Mouse (Mus musculus) lung, embryonic 14.5 days (tissue): Measurements from ENCODE around the gene Zdhhc4. TPM values are rescaled to one million over a fixed set of nuclear protein-coding genes. Genes with fewer than 3 reads are reported as not detected.

Source experiments
- ATAC-seq: fragments of 200-750 bp; cut with Nextera tagmentation; 2 replicates; pipeline ENCODE4 v1.8.0; 2017; ENCODE audit warnings: mild to moderate bottlenecking, moderate TSS enrichment, moderate library complexity; ENCODE audit not compliant: insufficient read depth
- DNase-seq: peaks from one replicate; pipeline ENCODE4 v3.0.0-alpha.2; 2015
- H3K27ac ChIP-seq: fragments of 300-500 bp; sonication (generic); 2 replicates; pipeline ENCODE4 v1.5.1; 2014; ENCODE audit warnings: low read depth, mild to moderate bottlenecking, moderate library complexity
- H3K27me3 ChIP-seq: fragments of 300-500 bp; sonication (generic); 2 replicates; pipeline ENCODE4 v1.6.1; 2014; ENCODE audit warnings: low read length, control low read depth; ENCODE audit not compliant: insufficient read depth
- H3K36me3 ChIP-seq: fragments of 300-500 bp; sonication (generic); 2 replicates; pipeline ENCODE4 v1.6.1; 2014; ENCODE audit warnings: control low read depth; ENCODE audit not compliant: insufficient read depth
- H3K4me1 ChIP-seq: fragments of 300-500 bp; sonication (generic); 2 replicates; pipeline ENCODE4 v1.6.1; 2014; ENCODE audit warnings: antibody characterized with exemption, control low read depth; ENCODE audit not compliant: insufficient read depth
- H3K4me2 ChIP-seq: fragments of 300-500 bp; sonication (generic); 2 replicates; pipeline ENCODE4 v1.6.1; 2014; ENCODE audit warnings: mild to moderate bottlenecking
- H3K4me3 ChIP-seq: fragments of 300-500 bp; sonication (generic); 2 replicates; pipeline ENCODE4 v1.5.1; 2014; ENCODE audit warnings: low read depth, low read length
- H3K9ac ChIP-seq: fragments of 300-500 bp; sonication (generic); 2 replicates; pipeline ENCODE4 v1.6.1; 2014
- H3K9me3 ChIP-seq: fragments of 300-500 bp; sonication (generic); 2 replicates; pipeline ENCODE4 v1.6.1; 2016; ENCODE audit warnings: low read depth, low read length, control low read depth
- CTCF ChIP-seq: IDR thresholded peaks from 2 replicates; pipeline ENCODE4 v1.5.1; 2016; ENCODE audit warnings: antibody characterized with exemption, low read depth
- WGBS: fragments of 180-500 bp; shearing (Covaris S2); extraction: QIAGEN DNeasy Blood & Tissue Kit; methylation state at CpG from one replicate; pipeline ENCODE4 v1.1.7; 2014; 5-methylcytosine and 5-hydroxymethylcytosine counted together
- polyA plus RNA-seq: library from polyadenylated mRNA; unstranded; fragments of >200 nt; fragmentation: Nextera tagmentation; extraction: Ambion mirVana; gene quantifications from 2 replicates; pipeline ENCODE4 v1.2.1, GENCODE M21; 2014

Zdhhc4 gene
- polyA plus RNA-seq, 1 experiment from 2014 or later, result 74.6 TPM

GRCm38 (mm10) chr5:143369611-143370255 is 40.7 kb upstream of the Zdhhc4 start:
- no peak for ATAC-seq
- H3K36me3 ChIP-seq, result no peaks in the 10 kb centered on the region
- TF ChIP-seq CTCF, result no peak
- peak overlapping the region; percentile 44 for H3K4me2 ChIP-seq
- WGBS, result under 1% methylated on average over 36 of the region's 36 CpGs
- peaks cover 81% of the 10 kb centered on the region for H3K27me3 ChIP-seq
- no peak overlapping the region for H3K27ac ChIP-seq
- H3K9me3 ChIP-seq, result no peaks in the 10 kb centered on the region
- no peak overlapping the region for H3K9ac ChIP-seq
- H3K4me1 ChIP-seq, result no peaks in the 10 kb centered on the region
- H3K4me3 ChIP-seq, result peak overlapping the region; percentile 20; the same call in 1 of the 2 replicates
- peak; percentile 6 for DNase-seq

GRCm38 (mm10) chr5:143367931-143368330 is 38.9 kb upstream of the Zdhhc4 start:
- ATAC-seq, result no peak
- no peak overlapping the region for H3K9ac ChIP-seq
- H3K27ac ChIP-seq, result no peak overlapping the region
- no peak overlapping the region for H3K4me3 ChIP-seq
- no peak for DNase-seq
- H3K4me1 ChIP-seq, result no peaks in the 10 kb centered on the region
- no peak for TF ChIP-seq CTCF
- H3K27me3 ChIP-seq, result peaks cover 76% of the 10 kb centered on the region
- H3K4me2 ChIP-seq, result no peak overlapping the region
- no peaks in the 10 kb centered on the region for H3K9me3 ChIP-seq
- no peaks in the 10 kb centered on the region for H3K36me3 ChIP-seq
- 68% methylated on average over 3 of the region's 3 CpGs for WGBS

- Histone ChIP-seq H3K4me2 (peak overlapping the region; percentile 95), H3K4me1 (no peaks in the 10 kb centered on the region), H3K4me3 (peak overlapping the region; percentile 46), H3K36me3 (no peaks in the 10 kb centered on the region), H3K27me3 (peaks cover 38% of the 10 kb centered on the region), H3K9me3 (no peaks in the 10 kb centered on the region), H3K9ac (peak overlapping the region; percentile 58), H3K27ac (no peak overlapping the region)
- under 1% methylated on average over 47 of the region's 47 CpGs for WGBS
- ATAC-seq, result peak; percentile 84
- DNase-seq, result peak; percentile 56
- TF ChIP-seq CTCF, result no peak
Measured at GRCm38 (mm10) chr5:143363678-143364615, 34.9 kb upstream of the Zdhhc4 start.

GRCm38 (mm10) chr5:143361428-143361827 is 32.4 kb upstream of the Zdhhc4 start:
- H3K4me3 ChIP-seq, result no peak overlapping the region
- H3K4me1 ChIP-seq, result no peaks in the 10 kb centered on the region
- 55% methylated on average over 7 of the region's 7 CpGs for whole genome bisulfite sequencing
- no peak overlapping the region for H3K27ac ChIP-seq
- DNase-seq (no peak), ATAC-seq (no peak)
- no peaks in the 10 kb centered on the region for H3K9me3 ChIP-seq
- peaks cover 49% of the 10 kb centered on the region for H3K27me3 ChIP-seq
- TF ChIP-seq CTCF, result no peak
- H3K4me2 ChIP-seq, result no peak overlapping the region
- no peaks in the 10 kb centered on the region for H3K36me3 ChIP-seq
- H3K9ac ChIP-seq, result no peak overlapping the region

- ATAC-seq, result no peak
- Histone ChIP-seq H3K4me1 (no peaks in the 10 kb centered on the region), H3K27ac (no peak overlapping the region), H3K9me3 (no peaks in the 10 kb centered on the region), H3K4me3 (no peak overlapping the region), H3K36me3 (no peaks in the 10 kb centered on the region), H3K4me2 (no peak overlapping the region), H3K9ac (no peak overlapping the region), H3K27me3 (peaks cover 47% of the 10 kb centered on the region)
- peak; percentile 43 for DNase-seq
- 59% methylated on average over 5 of the region's 5 CpGs for WGBS
- TF ChIP-seq CTCF, result peak; percentile 66
Measured at GRCm38 (mm10) chr5:143360000-143360399, 30.9 kb upstream of the Zdhhc4 start.

- Histone ChIP-seq H3K9ac (no peak overlapping the region), H3K9me3 (no peaks in the 10 kb centered on the region), H3K4me2 (no peak overlapping the region), H3K36me3 (no peaks in the 10 kb centered on the region), H3K4me1 (no peaks in the 10 kb centered on the region), H3K4me3 (no peak overlapping the region), H3K27me3 (peaks cover 40% of the 10 kb centered on the region), H3K27ac (no peak overlapping the region)
- WGBS, result 34% methylated on average over 7 of the region's 7 CpGs
- TF ChIP-seq CTCF, result no peak
- ATAC-seq, result no peak
- DNase-seq, result no peak
Measured at GRCm38 (mm10) chr5:143359263-143359662, 30.2 kb upstream of the Zdhhc4 start.

GRCm38 (mm10) chr5:143357564-143357963 is 28.5 kb upstream of the Zdhhc4 start:
- no peaks in the 10 kb centered on the region for H3K36me3 ChIP-seq
- TF ChIP-seq CTCF, result no peak
- H3K27me3 ChIP-seq, result peaks cover 31% of the 10 kb centered on the region
- ATAC-seq, result no peak
- no peak for DNase-seq
- no peaks in the 10 kb centered on the region for H3K9me3 ChIP-seq
- H3K27ac ChIP-seq, result no peak overlapping the region
- peak overlapping the region; percentile 15; the same call in 1 of the 2 replicates for H3K4me3 ChIP-seq
- no peaks in the 10 kb centered on the region for H3K4me1 ChIP-seq
- no peak overlapping the region; the same call in 1 of the 2 replicates for H3K9ac ChIP-seq
- whole genome bisulfite sequencing, result 4% methylated on average over 28 of the region's 28 CpGs
- peak overlapping the region; percentile 35 for H3K4me2 ChIP-seq
